Mouse (Mus musculus): ENCODE measurements around the gene Dab2ip. TPM values are rescaled to one million over a fixed set of nuclear protein-coding genes. Genes with fewer than 3 reads are reported as not detected.

Gene Dab2ip
- total RNA-seq, 4 experiments from 2014 or later, result 41.4 to 47.5 (median 46.5) TPM

DNA sequence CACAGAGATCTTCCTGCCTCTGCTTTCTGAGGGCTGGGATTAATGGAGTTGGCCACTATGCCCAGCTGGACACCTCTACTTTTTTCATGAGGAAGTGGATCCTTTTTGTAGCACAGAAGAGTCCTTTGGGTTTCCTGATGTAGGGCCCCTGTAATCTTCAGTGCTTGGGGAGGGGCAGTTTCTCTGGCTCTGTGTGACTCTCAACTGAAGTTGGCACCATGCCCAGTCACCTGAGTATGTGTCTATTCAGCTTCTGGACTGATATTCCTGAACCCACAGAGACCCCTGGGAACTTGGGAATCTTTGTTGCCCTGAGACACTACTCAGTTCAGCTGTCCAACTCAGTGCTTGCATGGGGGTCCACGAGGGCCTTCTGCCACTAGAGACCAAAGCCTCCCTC, 37.0 kb downstream of the Dab2ip start:
- DNase-seq (ENCODE audit: low spot score), result no peak

GRCm38 (mm10) chr2:35595718-35596117, 37.7 kb downstream of the Dab2ip start:
- DNase-seq (ENCODE audit: low spot score), result no peak

DNA sequence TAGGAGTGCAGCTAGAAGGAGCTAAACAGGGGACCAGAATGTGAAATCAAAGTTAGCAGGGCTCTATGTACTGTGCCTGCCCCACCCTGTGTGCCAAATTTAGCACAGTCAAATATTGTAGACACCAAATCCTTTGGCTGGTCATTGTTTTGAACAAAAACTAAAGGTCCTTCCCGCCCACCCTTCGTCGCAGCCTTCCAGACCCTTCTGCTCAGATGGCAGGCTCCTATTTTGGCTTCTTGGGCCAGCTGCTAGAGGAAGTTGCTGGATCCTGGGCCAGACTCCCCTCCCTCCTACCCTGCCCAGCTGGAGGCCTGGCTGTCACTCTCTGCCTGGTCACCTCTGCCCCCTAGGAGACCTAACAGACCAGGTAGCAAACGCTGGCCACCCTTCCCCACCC, 38.7 kb downstream of the Dab2ip start:
- no peak for DNase-seq (ENCODE audit: low spot score)

GRCm38 (mm10) chr2:35598819-35599218, 40.8 kb downstream of the Dab2ip start:
- DNase-seq (ENCODE audit: low spot score), result no peak

GRCm38 (mm10) chr2:35601665-35602064, 43.6 kb downstream of the Dab2ip start:
- no peak for DNase-seq (ENCODE audit: low spot score)

DNA sequence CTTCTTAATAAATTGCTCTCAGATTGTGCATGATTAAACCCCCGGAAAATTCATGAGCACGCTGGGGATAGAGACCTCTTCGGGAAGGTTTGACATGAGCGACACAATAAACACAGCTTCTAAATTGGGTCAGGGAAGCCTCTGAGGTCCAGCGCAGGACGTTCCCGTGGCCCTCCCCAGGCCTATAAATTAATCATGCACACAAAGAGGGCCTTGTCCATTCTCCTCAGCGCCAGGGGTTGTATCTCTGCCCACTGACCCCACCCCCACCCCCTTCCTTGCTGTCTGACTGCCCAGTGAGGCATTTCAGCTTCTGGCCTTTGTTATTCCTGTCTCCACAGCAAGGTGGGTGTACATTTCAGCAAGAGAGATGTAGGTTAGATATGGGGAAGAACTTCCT, 49.4 kb downstream of the Dab2ip start:
- no peak for DNase-seq (ENCODE audit: low spot score)

DNA sequence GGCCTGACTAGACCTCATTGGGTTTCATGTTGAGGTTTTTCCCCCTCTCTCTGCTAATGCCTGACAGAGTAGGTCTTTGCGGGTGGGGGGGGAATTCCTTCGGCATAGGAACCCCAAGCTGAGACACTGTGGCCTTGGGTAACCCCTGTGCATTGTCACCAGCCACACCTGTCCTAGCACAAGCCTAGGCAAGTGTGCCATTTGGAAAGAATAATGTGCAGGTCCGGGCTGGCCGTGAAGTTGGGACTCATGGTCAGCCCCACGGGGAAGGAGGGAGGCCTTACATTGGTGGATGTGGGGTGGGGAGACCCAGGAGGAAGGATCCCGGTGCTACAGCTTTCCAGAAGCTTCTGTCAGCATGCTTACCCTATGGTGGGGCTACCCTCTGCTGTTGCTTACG, 50.8 kb downstream of the Dab2ip start:
- DNase-seq (ENCODE audit: low spot score), result no peak

GRCm38 (mm10) chr2:35609317-35609716, 51.3 kb downstream of the Dab2ip start:
- no peak for DNase-seq (ENCODE audit: low spot score)

DNA sequence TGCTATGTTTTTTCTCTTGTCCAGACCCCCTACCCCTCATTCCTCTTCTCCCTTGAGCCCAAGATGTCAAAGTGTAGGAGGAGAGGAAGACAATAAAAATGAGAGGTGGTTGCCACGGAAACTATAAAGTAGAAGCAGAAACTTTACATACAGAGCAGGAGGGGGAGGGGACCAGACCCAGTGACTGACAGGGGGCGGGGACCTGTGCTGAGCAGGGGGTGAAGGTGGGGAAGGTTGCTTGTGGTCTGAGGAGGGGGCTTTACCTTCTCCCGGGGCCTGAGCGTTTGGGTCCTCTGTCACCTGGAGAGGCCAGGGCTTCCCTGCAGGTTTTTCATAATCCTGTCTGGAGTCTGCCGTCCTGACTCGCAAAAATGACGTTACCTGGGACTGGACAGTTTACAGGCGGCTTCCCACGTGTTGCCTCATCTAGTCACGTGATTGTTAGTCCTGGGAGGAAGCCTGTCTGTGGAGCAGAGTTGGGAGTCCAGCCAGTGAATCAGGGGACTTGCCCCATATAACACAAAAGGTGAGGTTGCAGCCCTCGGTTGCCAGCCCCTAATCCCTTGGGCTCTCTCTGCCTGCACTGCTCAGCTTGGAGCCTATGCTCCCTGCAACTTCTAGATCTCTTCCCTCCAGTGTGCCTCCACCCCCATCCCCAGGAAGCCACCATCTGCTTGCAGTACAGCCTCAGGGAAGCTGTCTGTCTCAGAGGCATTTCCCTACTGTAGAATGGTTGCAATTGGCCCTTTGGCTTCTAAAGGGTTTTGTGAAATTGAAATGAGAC, 52.3 kb downstream of the Dab2ip start:
- DNase-seq (ENCODE audit: low spot score), result no peak

GRCm38 (mm10) chr2:35610976-35611375, 52.9 kb downstream of the Dab2ip start:
- no peak for DNase-seq (ENCODE audit: low spot score)

GRCm38 (mm10) chr2:35611645-35612044, 53.6 kb downstream of the Dab2ip start:
- DNase-seq (ENCODE audit: low spot score), result no peak

DNA sequence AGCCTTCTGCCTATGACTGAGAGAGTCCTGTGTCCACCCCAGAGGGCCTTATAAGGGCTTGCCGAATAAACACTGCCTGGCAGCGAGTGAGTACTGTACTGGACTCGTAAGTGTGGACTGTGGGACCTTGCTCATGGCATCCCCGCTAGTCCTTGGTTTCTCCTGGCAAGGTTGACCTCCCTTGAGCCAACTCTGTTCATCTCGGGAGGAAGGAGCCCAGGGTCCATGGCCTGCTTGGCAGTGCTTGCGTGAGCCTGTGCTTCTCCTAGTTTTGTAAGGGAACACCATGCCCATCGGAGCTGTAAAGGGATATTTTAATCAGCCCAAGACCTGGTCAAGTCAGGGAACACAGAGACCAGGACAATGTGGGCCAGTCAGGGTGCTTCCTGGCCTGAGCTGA, 54.2 kb downstream of the Dab2ip start:
- DNase-seq (ENCODE audit: low spot score), result no peak

GRCm38 (mm10) chr2:35613946-35614353, 55.9 kb downstream of the Dab2ip start:
- peak; percentile 79 for DNase-seq (ENCODE audit: low spot score)

GRCm38 (mm10) chr2:35614411-35614810, 56.3 kb downstream of the Dab2ip start:
- no peak for DNase-seq (ENCODE audit: low spot score)

- DNase-seq (ENCODE audit: low spot score), result no peak
Measured at GRCm38 (mm10) chr2:35615366-35615765, 57.3 kb downstream of the Dab2ip start.

DNA sequence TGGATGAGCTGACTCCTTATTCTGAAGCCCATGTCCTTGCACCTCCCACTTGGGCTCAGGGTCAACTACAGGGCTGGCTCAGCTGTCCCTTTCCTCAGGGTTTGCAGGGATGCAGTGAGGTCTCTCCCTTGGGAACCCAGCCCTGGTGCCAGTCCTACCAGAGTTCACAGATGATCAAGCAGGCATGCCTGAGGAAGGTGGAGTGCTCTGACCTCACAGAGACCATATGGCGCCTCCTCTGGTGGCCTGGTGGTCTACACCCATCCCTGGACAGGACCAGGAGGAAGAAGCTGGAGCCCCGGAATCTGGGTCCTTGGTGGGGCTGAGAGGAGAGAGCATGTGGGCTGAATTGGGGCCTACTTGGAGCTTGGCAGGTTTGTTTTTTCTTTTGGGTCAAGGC, 57.9 kb downstream of the Dab2ip start:
- DNase-seq (ENCODE audit: low spot score), result no peak

DNA sequence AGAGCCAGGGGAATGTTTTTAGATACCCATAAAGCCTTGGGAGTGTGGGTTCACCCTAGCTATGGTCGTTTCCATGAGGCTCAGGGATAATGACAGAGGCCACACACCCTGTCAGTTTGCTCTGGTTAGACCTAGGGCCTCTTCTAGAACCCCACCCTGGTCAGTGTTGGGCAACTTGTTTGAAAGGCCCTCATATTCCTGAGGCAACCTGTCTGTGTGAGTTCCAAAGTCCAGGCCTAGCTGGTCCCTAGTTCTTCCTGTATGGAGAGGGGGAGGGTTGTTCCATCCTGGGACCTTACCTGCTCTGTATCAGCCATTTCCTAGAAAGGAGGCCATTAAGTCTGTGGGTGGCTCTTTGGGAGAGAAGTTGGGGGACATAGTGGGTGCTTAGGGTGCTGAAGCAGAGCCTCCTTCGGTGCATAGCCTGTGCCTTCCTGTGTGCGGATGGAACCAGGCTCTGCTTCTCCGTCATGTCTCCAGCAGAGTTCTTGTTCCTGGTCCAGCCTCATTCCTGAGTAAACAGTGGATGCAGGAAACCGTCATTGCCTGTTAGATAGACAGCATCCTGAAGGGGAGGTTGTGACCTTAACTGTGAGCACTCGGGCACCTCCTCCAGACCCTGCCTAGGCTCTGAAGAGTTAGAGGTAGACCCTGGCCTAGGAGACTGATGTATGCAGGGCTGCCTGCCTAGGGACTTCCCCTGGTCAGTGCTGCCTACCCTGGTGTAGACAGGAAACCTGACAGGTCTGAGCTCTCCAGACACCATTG, 59.0 kb downstream of the Dab2ip start:
- DNase-seq (ENCODE audit: low spot score), result peak; percentile 67

- DNase-seq (ENCODE audit: low spot score), result no peak
Measured at GRCm38 (mm10) chr2:35618981-35619380, 60.9 kb downstream of the Dab2ip start.

- DNase-seq (ENCODE audit: low spot score), result no peak
Measured at GRCm38 (mm10) chr2:35619532-35619931, 61.5 kb downstream of the Dab2ip start.

DNA sequence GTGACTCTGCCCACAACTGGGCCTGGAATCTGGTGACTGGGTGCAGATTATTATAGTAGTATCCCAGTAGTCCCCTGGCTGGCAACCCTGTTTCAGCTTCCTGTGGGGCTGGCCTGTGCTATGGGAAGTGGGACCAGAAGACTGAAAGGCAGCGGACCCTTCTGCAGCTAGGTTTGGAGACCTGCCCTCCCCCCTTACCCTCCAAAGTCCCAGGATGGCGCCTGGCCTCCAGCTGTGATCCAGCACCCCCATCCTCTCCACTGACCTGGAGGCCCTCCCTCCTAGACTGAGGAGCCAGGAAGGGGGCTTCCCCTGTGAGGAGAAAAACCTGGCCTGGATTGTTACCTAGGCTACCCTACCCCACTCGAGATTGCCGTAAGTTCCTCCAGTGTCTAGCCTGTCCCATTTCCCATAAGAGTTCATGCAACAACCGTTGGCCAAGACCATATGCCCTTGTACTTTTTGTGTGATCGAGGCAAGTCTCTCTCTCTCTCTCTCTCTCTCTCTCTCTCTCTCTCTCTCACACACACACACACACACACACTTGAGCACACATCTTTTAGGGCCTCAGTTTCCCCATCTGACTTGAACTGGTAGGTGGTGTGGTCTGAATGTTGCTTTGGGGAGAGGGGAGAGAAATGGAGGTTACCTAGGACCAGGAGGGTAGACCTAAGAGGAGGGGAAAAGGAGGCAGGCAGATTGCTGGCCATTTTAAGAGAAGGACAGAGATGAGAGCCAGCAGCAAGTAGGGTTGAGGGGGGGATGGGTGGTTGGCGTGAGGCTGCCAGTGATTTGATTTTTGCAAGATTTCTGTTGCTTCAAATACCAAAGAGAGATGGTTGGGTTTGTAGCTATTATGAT, 62.5 kb downstream of the Dab2ip start:
- no peak for DNase-seq (ENCODE audit: low spot score)

- DNase-seq (ENCODE audit: low spot score), result no peak
Measured at GRCm38 (mm10) chr2:35621225-35621519, 63.1 kb downstream of the Dab2ip start.

GRCm38 (mm10) chr2:35621796-35622195, 63.7 kb downstream of the Dab2ip start:
- no peak for DNase-seq (ENCODE audit: low spot score)
